Mouse (Mus musculus) liver, adult 2 months (tissue): ENCODE measurements at regions not wholly inside any gene's neighbourhood (a gene's known extent, or its start where the extent isn't known, plus 50 kb on each side); places are given as distances from the start of the nearest gene placed in this dataset.

Source experiments
- DNase-seq: peaks from one replicate; pipeline ENCODE4 v3.0.0-alpha.2; 2011; ENCODE audit warnings: low read depth, low spot score; ENCODE audit errors: extremely low read depth
- H3K27ac ChIP-seq: fragments of 200-500 bp; replicated peaks from 2 replicates; pipeline ENCODE4 v1.5.1; 2012; ENCODE audit warnings: low read depth, mild to moderate bottlenecking, control low read depth, inconsistent platforms, low read length; ENCODE audit not compliant: insufficient read depth
- H3K27me3 ChIP-seq: fragments of 200-500 bp; 2 replicates; pipeline ENCODE4 v1.6.1; 2012; ENCODE audit warnings: mild to moderate bottlenecking, moderate library complexity, low read length, inconsistent platforms; ENCODE audit not compliant: control insufficient read depth, insufficient read depth
- H3K36me3 ChIP-seq: fragments of 200-500 bp; 2 replicates; pipeline ENCODE4 v1.6.1; 2012; ENCODE audit warnings: low read length, inconsistent platforms; ENCODE audit not compliant: control insufficient read depth, insufficient read depth
- H3K4me1 ChIP-seq: fragments of 200-500 bp; 2 replicates; pipeline ENCODE4 v1.6.1; 2011; ENCODE audit warnings: low read length; ENCODE audit not compliant: control insufficient read depth, insufficient read depth
- H3K4me3 ChIP-seq: fragments of 200-500 bp; 2 replicates; pipeline ENCODE4 v1.5.1; 2011; ENCODE audit warnings: low read depth, mild to moderate bottlenecking, control low read depth, low read length, moderate library complexity; ENCODE audit not compliant: insufficient read depth
- H3K79me2 ChIP-seq: fragments of 200-500 bp; 2 replicates; pipeline ENCODE4 v1.6.1; 2012; ENCODE audit warnings: inconsistent platforms, mild to moderate bottlenecking, low read length, moderate library complexity; ENCODE audit not compliant: control insufficient read depth, insufficient read depth
- H3K9ac ChIP-seq: fragments of 200-500 bp; 2 replicates; pipeline ENCODE4 v1.6.1; 2012; ENCODE audit warnings: low read depth, mild to moderate bottlenecking, control low read depth, inconsistent platforms, low read length
- CTCF ChIP-seq: fragments of 200-500 bp; IDR thresholded peaks from 2 replicates; pipeline ENCODE4 v1.5.1; 2011; ENCODE audit warnings: low read depth, low read length, control low read depth
- POLR2A ChIP-seq: fragments of 200-500 bp; IDR thresholded peaks from 2 replicates; pipeline ENCODE4 v1.6.1; 2011; ENCODE audit warnings: low read length, control low read depth; ENCODE audit not compliant: insufficient read depth; ENCODE audit errors: extremely low read depth
- WGBS: fragments of 180-500 bp; shearing (Covaris S2); methylation state at CpG from one replicate; pipeline ENCODE4 v1.1.7; 2018; 5-methylcytosine and 5-hydroxymethylcytosine counted together

DNA sequence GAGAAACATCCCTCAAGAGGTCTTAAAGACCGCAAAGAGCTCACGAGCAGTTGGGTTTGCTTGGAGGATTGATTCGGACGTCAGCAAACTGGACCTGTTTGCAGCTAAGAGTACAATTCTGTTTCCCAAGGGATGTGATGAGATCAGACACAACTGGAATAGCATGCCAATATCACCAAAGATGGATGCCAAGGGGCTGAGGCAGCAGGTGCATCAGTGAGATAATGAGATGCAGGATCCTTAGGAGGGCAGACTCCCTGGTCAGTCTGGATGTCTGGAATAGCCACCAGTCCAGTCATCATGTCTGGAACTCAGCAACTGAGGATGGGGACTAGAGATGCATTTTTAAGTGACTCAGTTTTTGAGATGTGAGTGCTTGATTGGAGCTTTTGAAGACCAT, 85.6 kb upstream of the Sgk1 start:
- Histone ChIP-seq H3K4me1 (no peaks in the 10 kb centered on the region), H3K27ac (no peak overlapping the region), H3K4me3 (no peak overlapping the region), H3K79me2 (no peaks in the 10 kb centered on the region), H3K36me3 (no peaks in the 10 kb centered on the region), H3K9ac (no peak overlapping the region), H3K27me3 (no peaks in the 10 kb centered on the region)
- WGBS: 96% methylated on average over 4 of the region's 4 CpGs
- TF ChIP-seq CTCF (no peak), POLR2A (no peak)
- DNase-seq: no peak

GRCm38 (mm10) chr10:21798103-21798502, 83.9 kb upstream of the Sgk1 start:
- Histone ChIP-seq H3K79me2 (no peaks in the 10 kb centered on the region), H3K9ac (no peak overlapping the region), H3K27me3 (no peaks in the 10 kb centered on the region), H3K4me1 (no peaks in the 10 kb centered on the region), H3K36me3 (no peaks in the 10 kb centered on the region), H3K4me3 (no peak overlapping the region), H3K27ac (no peak overlapping the region)
- no peak for DNase-seq
- WGBS: 84% methylated on average over 6 of the region's 6 CpGs
- TF ChIP-seq POLR2A (no peak), CTCF (no peak)

GRCm38 (mm10) chr10:21801556-21801955, 80.4 kb upstream of the Sgk1 start:
- H3K4me3 ChIP-seq: no peak overlapping the region
- WGBS: 86% methylated on average over 5 of the region's 5 CpGs
- TF ChIP-seq POLR2A: no peak
- no peak for TF ChIP-seq CTCF
- no peak overlapping the region for H3K27ac ChIP-seq
- no peaks in the 10 kb centered on the region for H3K36me3 ChIP-seq
- H3K4me1 ChIP-seq: no peaks in the 10 kb centered on the region
- no peak for DNase-seq
- no peak overlapping the region for H3K9ac ChIP-seq
- no peaks in the 10 kb centered on the region for H3K79me2 ChIP-seq
- H3K27me3 ChIP-seq: no peaks in the 10 kb centered on the region

GRCm38 (mm10) chr10:21803184-21803583, 78.8 kb upstream of the Sgk1 start:
- no peak overlapping the region for H3K27ac ChIP-seq
- H3K4me1 ChIP-seq: no peaks in the 10 kb centered on the region
- no peak for TF ChIP-seq POLR2A
- TF ChIP-seq CTCF: no peak

DNA sequence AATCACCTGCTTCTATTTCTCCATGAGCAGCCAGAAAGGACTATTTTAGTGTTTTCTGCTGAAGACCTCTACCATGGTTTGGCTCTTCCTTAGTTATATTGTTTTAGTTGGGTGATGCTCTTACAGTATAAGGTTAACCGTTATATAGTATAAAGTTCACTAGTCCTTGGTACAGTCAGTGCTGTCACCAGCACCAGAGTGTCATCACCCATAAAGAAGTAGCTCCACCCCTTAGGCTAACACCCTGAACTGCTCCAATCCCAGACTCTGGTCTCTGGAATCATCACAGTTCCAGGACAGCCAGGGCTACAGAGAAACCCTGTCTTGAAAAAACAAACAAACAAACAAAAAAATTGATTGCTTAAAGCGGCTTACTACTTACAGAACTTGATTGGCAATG, 77.2 kb upstream of the Sgk1 start:
- Histone ChIP-seq H3K9ac (no peak overlapping the region), H3K27me3 (no peaks in the 10 kb centered on the region), H3K4me3 (no peak overlapping the region), H3K79me2 (no peaks in the 10 kb centered on the region), H3K4me1 (no peaks in the 10 kb centered on the region), H3K27ac (no peak overlapping the region), H3K36me3 (no peaks in the 10 kb centered on the region)
- 48% methylated on average over 2 of the region's 2 CpGs for WGBS
- no peak for TF ChIP-seq CTCF
- no peak for TF ChIP-seq POLR2A
- no peak for DNase-seq

More at GRCm38 (mm10) chr10:21803184-21803583, 78.8 kb upstream of the Sgk1 start:
- no peaks in the 10 kb centered on the region for H3K27me3 ChIP-seq
- H3K4me3 ChIP-seq: no peak overlapping the region
- H3K9ac ChIP-seq: no peak overlapping the region
- no peaks in the 10 kb centered on the region for H3K36me3 ChIP-seq
- no peak for DNase-seq
- no peaks in the 10 kb centered on the region for H3K79me2 ChIP-seq

DNA sequence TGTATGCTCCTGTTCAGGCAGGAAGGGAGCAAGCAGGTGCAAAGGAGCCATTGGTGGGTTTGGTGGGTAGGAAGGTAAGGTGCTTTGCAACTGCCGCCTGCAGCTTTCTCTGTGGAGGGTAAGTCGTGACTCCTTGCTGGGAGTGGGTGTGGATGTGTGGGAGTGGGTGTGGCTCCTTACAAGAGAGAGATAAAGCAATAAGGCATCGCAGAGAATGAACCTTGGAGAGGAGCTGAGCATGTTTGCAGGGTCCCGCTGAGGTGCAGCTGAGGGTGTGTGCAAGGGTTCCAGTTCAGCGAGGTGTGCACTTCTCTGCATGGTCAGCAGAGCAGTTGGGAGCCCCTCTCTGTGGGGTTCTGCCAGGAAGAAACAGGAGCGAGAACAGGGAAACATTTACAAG, 76.4 kb upstream of the Sgk1 start:
- TF ChIP-seq POLR2A (no peak), CTCF (no peak)
- Histone ChIP-seq H3K4me1 (no peaks in the 10 kb centered on the region), H3K36me3 (no peaks in the 10 kb centered on the region), H3K9ac (no peak overlapping the region), H3K79me2 (no peaks in the 10 kb centered on the region), H3K27ac (no peak overlapping the region), H3K4me3 (no peak overlapping the region), H3K27me3 (no peaks in the 10 kb centered on the region)
- WGBS: 71% methylated on average over 6 of the region's 6 CpGs
- DNase-seq: no peak
